Mouse (Mus musculus) embryo, embryonic 9.5 days (tissue): ENCODE results near the gene Zfp335.

Source experiments
- DNase-seq: peaks from one replicate; pipeline ENCODE4 v3.0.0-alpha.2; 2017; ENCODE audit errors: extremely low spot score

Gene Zfp335

DNA sequence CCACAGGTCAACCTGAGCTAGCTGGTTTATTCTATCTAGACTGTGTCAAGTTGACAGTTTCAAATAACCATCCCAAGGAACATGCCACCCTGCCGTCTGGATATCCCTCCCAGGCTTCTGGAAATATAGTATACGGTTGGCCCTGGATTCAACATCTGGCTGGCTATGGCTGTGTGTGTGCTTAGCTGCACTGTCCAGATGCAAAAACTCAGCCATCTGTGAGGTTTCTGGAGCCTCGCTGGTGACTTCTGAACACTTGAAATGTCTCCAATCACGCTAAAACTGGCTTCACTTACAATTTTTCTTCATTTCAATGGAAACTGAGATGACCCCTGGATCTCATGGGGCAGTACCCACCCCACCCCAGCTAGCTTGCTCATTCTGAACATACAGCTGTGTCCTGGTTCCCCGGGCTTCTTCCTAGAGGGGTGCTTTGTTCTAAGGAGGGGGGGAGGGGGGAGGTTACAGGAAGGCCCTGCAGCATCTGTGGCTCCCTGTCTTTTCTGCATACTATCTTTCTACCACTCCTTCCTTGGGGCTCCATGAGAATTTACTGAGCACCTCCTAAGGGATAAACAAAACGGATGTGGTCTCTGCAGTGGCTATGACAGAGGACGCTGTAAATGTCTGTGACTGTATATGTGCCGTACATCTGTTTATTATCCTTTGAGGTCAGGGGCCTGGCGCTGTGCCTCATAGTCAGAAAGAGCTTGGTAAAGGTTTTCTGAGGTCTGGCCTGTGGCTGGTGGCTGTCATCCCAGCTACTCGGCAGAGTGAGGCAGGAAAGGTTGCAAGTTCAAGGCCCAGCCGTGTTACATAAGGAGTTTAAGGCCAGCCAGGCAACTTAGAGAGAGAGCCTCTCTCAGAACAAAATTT, 19.4 kb upstream of the Zfp335 start:
- DNase-seq, result no peak

DNA sequence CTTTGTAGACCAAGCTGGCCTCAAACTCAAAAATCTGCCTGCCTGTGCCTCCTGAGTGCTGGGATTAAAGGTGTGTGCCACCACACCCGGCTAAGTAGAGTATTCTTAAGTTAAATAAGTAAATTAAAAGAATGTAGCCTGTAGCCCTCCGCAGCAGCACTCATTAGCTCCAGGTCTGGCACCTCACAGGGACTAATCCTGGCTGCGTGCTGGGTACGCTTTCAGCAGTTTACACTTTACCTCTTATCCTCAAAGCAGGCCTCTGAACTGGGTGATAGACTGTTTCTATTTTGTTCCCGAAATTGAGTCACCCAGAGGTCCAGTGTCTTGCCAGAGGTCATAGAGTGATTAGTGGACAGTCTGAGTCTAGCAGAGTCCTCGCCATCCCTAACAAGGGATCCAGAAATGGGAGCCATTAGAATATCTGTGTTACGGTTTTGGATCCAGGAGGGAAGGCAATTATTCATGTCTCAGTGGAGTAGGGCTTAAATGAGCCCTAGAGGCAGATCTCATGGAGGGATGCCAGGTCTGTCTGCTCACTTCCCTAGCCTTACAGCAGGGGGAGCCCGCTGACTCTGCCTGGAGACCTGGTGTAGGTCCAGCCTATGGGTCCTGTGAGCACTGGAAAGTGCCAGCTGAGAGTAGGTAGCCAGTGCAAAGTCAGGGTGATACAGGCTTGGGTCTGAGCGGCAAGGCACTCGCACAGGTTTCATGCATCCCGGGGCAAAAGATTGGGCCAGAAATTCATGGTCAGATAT, 12.7 kb upstream of the Zfp335 start:
- DNase-seq, result peak; percentile 70

DNA sequence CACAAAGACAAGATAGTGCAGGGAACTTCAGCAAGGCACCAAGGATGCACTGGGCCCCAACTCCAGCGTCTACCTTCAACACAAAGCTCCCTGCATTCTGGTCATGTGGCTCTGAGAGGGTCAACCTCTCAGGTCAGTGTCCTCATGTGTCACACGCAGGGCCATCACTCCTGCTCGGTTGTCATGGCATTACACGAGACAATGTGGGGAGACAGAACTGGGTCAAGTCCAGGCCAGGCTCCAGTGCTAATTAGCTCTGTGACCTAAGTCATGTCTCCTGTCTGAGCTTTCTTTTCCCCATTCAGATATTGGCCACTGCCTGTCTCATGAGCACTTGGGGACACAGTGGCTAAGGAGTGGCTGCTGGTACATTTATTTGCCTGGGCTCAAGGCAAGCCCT, 11.7 kb upstream of the Zfp335 start:
- DNase-seq, result no peak

DNA sequence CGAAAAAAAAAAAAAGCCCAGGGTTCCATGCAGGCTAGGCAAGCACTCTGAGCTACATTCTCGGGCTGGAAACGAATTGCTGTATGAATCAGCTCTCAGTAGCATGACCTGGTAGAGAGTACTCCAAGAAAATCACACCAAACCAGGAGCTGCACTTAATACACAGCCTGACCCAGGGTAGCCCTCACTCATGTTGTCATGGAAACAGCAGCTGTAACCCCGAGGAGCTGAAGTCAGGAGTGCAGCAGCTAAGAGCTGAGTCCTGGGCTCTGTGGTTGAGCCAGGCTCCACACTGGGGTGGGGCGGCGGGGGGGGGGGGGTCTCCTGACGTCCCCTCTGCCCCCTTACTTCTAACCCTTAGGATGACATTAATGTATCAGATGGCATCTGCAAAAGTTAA, 10.4 kb upstream of the Zfp335 start:
- DNase-seq, result no peak

DNA sequence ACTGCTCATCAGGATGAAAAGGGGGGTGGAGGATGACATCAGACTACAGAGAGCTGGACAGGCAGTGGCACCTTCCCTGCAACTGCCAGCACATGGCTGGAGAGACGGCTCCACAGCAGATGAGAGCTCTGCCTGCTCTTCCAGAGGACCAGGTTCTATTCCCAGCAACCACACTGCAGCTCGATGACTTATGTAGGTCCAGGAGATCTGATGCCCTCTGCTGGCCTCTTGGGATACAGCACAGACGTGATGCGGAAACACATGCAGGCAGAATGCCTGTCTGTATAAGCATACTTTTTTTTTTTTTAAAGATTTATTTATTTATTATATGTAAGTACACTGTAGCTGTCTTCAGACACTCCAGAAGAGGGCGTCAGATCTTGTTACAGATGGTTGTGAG, 6.8 kb upstream of the Zfp335 start:
- DNase-seq, result peak; percentile 30

DNA sequence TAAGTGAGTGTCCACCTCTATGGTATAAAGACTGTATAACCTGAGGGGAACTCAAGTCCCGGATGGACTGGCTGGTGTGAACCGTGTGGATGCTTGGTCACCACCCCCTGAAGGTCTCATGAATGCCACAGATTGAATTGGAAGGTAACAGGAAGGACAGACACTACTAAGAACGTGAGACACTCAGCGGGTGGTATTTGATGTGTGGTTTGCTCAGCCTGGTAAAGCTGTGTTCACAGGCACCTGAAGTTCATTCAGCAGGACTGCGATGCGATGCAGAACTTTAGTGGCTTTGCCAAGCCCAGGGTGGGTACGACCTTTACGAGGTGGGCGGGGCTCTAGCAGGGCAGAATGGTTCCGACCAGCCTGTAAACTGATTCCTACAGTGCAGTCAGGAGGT, 5.8 kb upstream of the Zfp335 start:
- no peak for DNase-seq

DNA sequence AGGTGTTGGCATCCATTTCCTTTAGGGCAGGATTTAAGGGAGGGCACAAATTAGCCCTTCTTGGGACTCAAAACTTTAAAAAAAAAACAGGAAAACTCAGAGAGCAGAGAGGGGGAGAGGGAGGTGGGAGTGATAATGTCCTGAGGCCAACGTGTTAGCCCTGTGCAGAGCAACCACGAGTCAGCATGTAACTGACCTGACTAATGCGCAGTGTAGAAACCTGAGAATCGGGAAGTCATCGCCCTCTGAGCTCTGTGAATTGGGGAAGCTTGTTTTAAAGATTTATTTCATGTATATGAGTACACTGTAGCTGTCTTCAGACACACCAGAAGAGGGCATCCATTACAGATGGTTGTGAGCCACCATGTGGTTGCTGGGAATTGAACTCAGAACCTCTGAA, 5.3 kb upstream of the Zfp335 start:
- no peak for DNase-seq

DNA sequence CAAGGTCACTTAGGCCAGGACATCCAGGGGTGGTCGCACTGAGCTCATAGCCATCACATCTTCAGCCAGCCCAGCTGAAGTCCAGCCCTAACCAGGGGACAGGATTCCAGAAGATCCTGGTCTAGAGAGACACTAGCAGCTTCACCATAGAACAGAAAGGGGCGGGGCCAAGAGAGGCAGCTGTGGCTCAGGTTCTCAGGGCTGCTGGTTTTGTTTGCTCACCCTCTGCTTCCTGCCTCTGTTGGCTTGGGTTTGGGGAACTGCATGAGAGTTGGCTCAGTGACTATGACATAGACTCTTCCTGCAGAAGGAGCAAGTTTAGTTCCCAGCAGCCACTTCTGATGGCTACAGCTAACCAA, 1.9 kb upstream of the Zfp335 start:
- no peak for DNase-seq

DNA sequence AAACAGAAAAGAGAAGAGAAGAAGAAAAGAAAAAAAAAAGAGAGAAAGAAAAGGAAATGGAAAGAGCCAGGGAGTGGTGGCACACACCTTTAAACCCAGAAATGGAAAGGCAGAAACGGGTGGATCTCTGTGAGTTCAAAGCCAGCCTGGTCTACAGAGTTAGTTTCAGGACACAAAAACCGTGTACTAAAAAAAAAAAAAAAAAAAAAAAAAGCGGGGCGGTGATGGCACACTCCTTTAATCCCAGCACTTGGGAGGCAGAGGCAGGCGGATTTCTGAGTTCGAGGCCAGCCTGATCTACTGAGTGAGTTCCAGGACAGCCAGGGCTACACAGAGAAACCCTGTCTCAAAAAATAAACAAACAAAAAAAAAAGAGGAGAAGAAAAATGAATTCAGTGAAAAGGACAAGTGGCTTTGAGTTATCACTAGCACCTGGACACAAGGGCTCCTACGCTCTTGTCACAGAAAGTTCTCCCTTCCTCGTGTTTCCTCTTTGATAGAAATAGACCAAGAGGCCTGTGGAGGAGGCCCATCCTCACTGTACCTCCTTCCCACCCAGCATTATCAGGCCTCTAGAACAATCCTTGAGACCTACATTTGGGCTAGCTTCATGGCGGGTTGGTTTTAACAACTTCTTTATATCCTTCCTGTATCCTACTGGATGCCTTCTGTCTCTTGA, 1.3 kb upstream of the Zfp335 start:
- DNase-seq, result no peak

DNA sequence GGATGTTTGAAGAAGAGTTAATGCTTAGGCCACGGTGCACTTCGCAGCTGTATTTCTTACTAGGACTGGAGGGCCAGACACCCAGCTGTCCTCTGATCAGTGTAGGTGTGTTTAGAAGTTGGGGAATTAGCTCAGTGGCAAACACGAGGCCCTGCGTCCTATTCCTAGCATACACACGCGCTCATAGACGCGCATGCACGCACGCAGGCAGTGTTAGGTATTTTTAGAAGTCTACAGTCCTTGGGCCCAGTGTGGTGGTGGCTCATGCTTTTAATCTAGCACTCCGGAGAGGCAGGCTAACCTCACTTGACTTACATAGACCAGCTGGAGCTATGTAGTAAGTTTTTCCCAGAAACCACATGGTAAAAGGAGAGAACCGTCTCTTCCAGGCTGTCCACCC, 594 bp upstream of the Zfp335 start:
- DNase-seq, result no peak

DNA sequence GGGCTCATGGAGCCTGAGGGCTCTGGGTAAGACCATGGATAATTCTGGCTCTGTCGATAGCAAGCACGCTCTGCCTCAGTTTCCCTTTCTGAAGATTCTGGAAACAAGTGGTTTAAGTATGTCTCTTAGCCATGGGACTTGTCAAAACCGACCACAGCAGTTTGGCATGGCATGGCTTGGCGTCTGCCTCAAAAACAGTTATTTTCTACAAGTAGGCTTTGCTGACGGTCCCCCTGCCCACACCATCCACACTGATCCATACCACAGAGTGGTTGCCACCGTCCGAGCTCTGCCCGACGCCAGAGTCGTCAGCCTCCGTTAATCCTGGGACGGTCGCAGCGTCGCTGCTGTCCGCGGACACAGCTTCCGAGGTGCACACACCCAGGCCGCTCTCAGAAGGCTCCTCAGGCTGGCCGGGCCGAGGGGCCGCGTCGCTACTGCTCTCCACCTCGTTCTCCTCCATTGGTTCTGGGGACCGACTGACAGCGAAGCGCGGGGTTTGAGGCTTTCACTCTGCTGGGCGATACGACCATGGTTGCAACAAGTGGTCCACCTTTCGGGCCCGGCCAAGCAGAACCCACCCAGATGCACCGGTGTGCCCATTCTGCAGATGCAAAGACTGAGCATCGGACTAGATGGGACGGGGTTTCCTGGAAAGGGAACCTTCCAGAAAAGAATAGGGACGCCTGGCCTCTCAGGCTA, 1.0 kb downstream of the Zfp335 start:
- DNase-seq, result no peak

DNA sequence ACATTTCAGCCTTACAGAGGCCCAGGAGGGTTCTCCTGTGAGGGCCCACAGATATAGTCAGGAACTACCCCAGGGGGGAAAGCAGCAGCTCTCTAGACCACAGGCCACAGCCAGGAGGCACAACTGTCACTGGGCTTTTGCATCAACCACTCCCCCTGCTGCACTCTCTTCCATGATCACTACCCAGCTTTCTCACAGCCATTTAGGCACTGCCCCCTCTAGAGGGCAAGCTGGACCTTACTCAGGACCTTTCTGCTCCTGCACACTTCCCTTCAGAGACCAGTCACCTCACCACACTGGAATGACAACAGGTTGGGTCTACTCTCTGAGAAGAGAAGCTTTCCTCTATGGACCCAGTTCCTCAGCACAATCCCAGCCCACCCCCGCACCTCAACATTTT, 2.0 kb downstream of the Zfp335 start:
- DNase-seq, result peak; percentile 41

DNA sequence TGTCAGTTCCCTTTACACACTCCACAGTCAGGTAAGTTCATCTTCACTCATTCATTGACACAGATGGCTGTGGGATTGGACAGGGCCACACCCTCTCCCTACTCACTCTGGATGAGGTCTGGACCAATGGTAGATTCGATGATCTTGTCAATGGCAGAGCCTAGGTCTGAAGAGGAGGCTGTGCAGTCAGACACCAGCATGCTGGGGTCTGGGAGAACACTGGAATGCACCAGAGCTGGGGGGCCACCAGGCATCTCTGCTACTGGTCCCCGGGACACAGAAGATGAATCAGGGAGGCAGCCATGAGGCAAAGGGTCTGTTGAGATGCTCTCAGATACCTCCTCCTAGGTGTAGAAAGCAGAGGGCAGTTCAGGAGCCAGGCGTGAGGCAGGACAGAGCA, 2.5 kb downstream of the Zfp335 start:
- no peak for DNase-seq

DNA sequence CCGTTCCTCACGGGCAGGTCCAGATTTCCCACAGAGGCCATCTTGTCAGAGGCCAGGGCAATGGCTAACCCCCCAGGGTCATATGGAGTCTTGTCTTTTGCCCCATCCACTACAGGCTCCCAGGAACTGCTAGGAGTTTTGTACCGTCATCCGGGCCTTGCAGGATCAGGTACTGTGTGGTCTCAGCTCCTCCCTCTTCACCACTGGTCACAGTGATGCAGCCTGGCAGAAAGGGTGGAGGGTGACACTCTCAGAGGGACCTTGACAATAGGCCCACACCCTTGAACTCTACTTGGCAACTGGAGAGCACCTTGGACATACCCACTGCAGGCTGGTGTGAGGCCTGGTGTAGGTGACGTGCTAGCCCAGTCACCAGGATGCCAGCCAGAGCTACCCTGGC, 3.5 kb downstream of the Zfp335 start:
- no peak for DNase-seq

DNA sequence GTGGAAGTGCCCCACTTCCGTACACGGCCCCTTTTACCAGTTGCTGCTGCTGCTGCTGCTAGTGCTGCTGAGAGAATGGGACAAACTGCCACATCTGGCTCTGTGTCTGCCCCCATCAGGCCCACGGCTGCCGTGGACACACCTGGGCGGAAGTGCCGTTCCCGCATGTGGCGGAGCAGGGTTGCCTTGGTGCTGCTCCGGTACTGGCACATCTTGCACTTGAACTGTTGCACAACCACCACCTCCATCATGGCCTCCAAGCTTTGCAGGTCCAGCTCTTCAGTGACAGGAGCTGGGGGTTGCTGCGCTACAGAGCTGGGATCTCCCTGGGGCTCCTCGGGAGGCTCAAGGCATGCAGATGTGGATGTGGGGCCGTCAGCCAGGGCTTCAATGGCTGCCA, 4.0 kb downstream of the Zfp335 start:
- no peak for DNase-seq

DNA sequence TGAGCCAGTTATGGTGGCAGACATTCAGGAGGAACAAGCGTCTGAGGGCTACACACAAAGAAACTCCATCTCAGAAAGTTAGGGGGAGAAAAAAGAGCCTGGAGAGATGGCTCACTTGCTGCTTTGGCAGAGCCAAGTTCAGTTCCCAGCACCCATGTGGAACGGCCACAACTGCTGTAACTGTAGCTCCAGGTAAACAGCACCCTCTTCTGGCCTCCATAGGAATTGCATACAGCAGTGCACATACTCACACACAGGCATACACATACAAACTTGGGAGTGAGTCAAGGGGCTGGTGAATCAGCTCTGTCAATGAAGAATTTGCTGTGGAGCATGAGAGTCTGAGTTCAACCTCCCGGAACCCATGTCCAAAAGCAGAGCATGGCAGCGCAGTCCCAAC, 5.5 kb downstream of the Zfp335 start:
- no peak for DNase-seq

DNA sequence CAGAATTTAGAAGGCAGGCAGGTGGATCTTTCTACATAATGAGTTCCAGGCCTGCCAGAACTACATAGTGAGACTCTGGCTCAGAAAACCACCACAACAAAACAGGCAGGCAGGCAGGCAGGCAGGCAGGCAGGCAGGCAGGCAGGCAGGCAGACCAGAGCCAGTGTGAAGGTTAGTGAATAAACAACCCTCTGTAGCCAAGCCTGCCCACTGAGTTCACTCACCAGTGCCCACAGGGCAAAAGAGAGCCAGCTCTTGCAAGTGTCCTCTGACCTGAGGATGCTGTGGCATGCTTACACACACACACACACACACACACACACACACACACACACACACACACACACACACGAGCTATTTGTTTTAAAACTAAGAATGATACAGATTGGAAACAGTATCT, 8.1 kb downstream of the Zfp335 start:
- no peak for DNase-seq

DNA sequence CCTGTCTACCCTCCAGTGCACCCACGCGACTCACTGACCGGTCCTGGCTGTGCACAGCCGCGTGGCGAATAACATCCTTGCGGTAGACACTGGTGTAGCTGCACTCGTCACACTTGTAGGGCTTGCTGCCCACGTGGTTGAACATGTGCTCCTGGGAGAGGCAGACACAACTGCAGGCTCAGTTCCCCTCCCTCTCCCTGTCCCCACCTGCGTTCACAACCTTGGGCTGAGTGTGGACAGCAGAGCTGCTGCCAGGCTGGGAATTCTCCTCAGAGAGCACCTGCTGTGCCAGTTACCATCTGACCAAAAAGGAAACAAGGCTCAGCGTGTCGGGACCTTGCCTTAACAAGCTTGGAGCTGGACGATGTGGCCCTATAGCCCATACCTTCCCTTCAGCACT, 10.2 kb downstream of the Zfp335 start:
- DNase-seq, result no peak

DNA sequence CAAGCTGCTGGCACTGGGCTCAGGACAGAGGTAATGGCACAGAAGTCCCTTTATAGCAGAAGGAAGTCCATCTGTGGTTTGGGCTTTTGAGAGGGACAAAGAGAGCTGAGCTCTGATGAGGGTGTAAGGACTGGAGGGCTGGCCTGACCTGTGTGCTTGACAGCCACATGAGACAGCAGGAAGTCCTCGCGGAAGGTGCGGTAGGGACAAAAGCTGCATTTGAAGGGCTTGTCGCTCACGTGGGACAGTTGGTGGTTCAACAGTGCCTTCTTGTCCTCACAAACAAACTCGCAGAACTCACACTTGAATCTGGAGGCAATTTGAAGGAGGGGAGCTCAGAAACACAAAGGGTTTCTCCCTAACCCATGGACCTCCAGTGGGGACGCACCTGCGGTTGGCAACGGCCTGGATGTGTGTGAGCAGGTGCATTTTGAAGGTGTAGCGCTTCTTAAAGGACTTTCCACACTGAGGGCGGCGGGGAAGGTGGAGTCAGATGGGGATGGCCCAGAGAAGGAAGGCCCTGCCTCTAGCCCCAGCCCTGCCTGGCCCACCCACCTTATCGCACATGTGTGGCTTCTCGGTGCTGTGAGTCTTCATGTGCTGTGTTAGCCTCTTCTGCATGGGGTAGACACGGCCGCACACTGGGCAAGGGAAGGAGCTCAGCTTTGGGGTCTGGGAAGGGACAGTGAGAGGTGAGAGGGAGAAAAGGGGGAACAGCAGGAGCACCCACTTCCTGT, 11.7 kb downstream of the Zfp335 start:
- no peak for DNase-seq

DNA sequence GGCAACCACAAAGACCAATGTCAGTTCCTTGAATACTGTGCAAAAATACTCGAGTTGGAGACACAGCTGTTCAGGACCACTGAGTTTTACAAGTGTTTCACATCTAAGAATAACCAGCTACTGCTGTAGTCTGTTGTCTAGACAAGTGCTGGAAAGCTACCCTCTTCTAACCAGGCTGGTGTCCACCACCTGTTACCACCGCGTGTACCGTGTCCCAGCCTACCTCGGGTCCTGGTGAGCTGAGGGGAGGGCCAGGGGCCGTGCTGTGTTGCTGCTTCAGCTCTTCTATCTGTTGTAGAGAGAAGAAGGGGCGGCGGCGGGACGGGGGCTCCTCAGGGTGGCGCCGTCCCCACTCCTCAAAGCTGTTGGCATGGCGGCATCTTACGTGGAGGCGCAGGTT, 12.5 kb downstream of the Zfp335 start:
- DNase-seq, result no peak

DNA sequence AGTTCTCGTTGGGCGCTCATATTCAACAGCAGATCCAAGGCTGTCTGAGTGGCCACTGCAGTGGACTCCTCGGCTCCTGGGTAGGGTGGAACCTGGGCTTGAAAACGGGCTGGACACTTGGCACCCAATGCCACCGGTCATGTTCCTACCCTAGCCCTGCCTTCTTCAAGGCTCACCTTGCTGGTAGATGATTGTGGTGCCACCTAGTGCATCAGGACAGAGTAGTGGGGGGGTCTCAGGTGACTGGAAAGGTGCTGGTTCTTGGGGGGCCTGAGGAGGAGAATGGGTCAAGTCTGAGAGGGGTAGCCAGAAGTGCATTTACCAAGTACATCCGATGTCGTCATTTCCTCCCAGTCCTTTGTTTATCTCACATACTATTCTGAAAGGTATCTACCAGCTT, 13.5 kb downstream of the Zfp335 start:
- no peak for DNase-seq

DNA sequence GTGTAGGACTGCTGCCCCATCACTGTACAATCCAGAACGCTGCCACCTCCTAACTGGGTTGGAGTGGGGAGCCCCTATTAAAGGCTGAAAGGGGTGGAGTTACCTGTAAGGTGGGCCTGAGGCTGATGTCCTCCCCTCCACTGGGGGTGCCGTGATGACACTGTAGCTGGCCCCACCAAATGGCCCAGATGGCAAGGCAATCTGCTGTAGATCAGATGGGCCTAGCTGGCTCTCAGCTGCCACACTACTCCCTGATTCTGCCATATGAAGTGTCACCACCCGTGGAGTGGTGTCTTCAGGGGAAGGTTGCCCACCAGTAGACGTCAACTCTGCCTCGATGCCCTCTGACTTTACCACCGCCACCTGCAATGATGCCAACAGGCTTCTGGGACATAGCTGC, 15.7 kb downstream of the Zfp335 start:
- no peak for DNase-seq
